8 mouse cellular contexts compared by ENCODE assay signal in the genomic region with DNA sequence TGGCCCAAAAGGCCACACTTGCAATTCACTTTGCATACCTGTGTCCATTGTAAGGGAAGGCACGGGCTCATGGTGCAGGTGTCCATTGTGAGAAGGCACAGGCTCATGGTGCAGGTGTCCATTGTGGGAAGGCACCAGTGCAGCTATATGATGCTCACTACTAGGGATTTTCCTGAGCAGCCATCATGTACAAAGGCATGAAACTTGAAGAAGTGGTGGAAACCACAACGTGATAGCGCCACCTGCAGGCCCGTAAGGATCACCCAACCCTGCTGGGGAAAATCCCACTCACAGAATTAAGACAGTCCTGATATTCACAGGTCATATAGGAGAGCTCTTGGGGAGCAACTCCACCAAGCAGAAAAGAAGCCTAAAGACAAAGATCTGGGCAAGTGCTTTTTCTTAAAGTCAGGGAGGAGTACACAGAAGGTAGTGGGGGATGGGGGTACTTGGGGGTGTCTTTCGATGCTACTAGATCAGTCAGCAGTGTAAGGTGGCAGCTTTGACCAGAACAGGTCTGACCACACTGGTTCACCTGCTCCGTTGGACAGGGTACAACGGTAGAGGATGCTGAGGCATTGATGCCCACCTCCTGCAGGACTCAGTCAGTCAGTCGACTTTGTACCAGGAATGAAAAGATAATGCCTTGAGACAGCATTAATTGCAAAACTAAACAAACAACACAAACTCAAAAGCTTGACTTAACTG. TPM values are rescaled to one million over a fixed set of nuclear protein-coding genes. Genes with fewer than 3 reads are reported as not detected.
A peak's percentile ranks its signal among the peaks of the same experiment; 100 is the strongest.
DNase-seq lines count a peak whose midpoint lies in the region; ATAC-seq and TF ChIP-seq lines count a peak whose summit lies in the region.
"Had no signal": no experiment of that assay in that cellular context is flagged by ENCODE, and none has a peak within 500 bp of the region (broad histone marks: within the 10 kb centered on the region; RNA-seq: fewer than 3 reads in every experiment).

No protein-coding gene starts in this region.

- peak; percentile 87 for DNase-seq in CD4-positive, CD25-positive, alpha-beta regulatory T cell, adult 2 months (ENCODE audit: low read depth, low spot score)
- peak; percentile 47 for DNase-seq in MN1 (ENCODE audit: low spot score)
- DNase-seq in cerebellum, postnatal 10 days = peak; percentile 74 to 82
- peak; percentile 42 for DNase-seq in gastrocnemius, postnatal 14 days
- DNase-seq in layer of hippocampus, adult 2 months (ENCODE audit: low spot score in 2 of 2) = peak; percentile 50 to 70
- peak; percentile 72 for DNase-seq in lung, postnatal 0 days (ENCODE audit: low spot score)
- DNase-seq in retina, postnatal 1 day = peak; percentile 75

- H3K27me3 ChIP-seq in lung, postnatal 0 days (replicated peaks; ENCODE audit: insufficient read depth, low read length) = no peaks in the 10 kb centered on the region
- H3K27me3 ChIP-seq: heart, embryonic 13.5 days had no signal

- H3K9me3 ChIP-seq in lung, postnatal 0 days (ENCODE audit: low read length) = no peaks in the 10 kb centered on the region
- H3K9me3 ChIP-seq: heart, embryonic 13.5 days had no signal

- H3K4me3 ChIP-seq in layer of hippocampus, adult 2 months = no peak overlapping the region
- H3K4me3 ChIP-seq in lung, postnatal 0 days (ENCODE audit: low read depth, low read length) = no peak overlapping the region
- H3K4me3 ChIP-seq: heart, embryonic 13.5 days had no signal

- TF ChIP-seq CTCF in layer of hippocampus, adult 2 months (conservative IDR thresholded peaks at IDR 0.05) = peak; percentile 87
- TF ChIP-seq CTCF in lung, postnatal 0 days (IDR thresholded peaks at IDR 0.05) = peak; percentile 84

- no peaks in the 10 kb centered on the region for H3K36me3 ChIP-seq in lung, postnatal 0 days (ENCODE audit: insufficient read depth, low read length)

- peak overlapping the region; percentile 6; the same call in 1 of the 2 replicates for H3K27ac ChIP-seq in layer of hippocampus, adult 2 months
- no peak overlapping the region for H3K27ac ChIP-seq in lung, postnatal 0 days (ENCODE audit: low read length)
- H3K27ac ChIP-seq: heart, embryonic 13.5 days had no signal

- ATAC-seq in lung, postnatal 0 days = no peak

- intact Hi-C loops in gastrocnemius, postnatal 14 days (cut with DNase I; ENCODE audit: low total_unique reads) = loop anchor here (5.0 kb wide), 1 partner anchor 112 kb away; no protein-coding TSS in a partner anchor

- no peak overlapping the region for H3K9ac ChIP-seq in lung, postnatal 0 days (replicated peaks; ENCODE audit: low read depth)
- H3K9ac ChIP-seq: heart, embryonic 13.5 days had no signal

- TF ChIP-seq EP300 in lung, postnatal 0 days (IDR thresholded peaks at IDR 0.05) = no peak

- no peaks in the 10 kb centered on the region for H3K4me1 ChIP-seq in lung, postnatal 0 days (ENCODE audit: insufficient read depth, low read depth, low read length)

- WGBS in lung, postnatal 0 days = 44% methylated on average over 8 of the region's 8 CpGs

- H3K4me2 ChIP-seq in lung, postnatal 0 days (replicated peaks; ENCODE audit: low read depth, low read length) = no peak overlapping the region
- H3K4me2 ChIP-seq: heart, embryonic 13.5 days had no signal

RNA-seq across cellular contexts. Expression of gene Prnd, which starts 11.1 kb away (rescaled TPM):
- 10 to 100 TPM in 1 of 2 experiments, 1 to 10 TPM in 1; 9.6 to 24.2 TPM for total RNA-seq in gastrocnemius, postnatal 14 days (2021)
- total RNA-seq in layer of hippocampus, adult 2 months (2021) = not detected
- polyA plus RNA-seq in lung, postnatal 0 days (2015; fragmentation: Nextera tagmentation; extraction: Ambion mirVana) = 3.5 and 6.0 TPM in 2 replicates

RNA-seq across cellular contexts. Expression of gene Prn, which starts 29.8 kb away (rescaled TPM):
- not detected for total RNA-seq in gastrocnemius, postnatal 14 days (2021)
- not detected for total RNA-seq in layer of hippocampus, adult 2 months (2021)
- polyA plus RNA-seq in lung, postnatal 0 days (2015; fragmentation: Nextera tagmentation; extraction: Ambion mirVana) = not detected in 2 replicates
- polyA plus RNA-seq: heart, embryonic 13.5 days had no signal

RNA-seq across cellular contexts. Expression of gene Prnp, which starts 29.8 kb away (rescaled TPM):
- 10 to 100 TPM; 75.2 to 93.8 TPM for total RNA-seq in gastrocnemius, postnatal 14 days (2021)
- total RNA-seq in layer of hippocampus, adult 2 months (2021) = 100 to 1,000 TPM; 984 to 990 TPM
- polyA plus RNA-seq in lung, postnatal 0 days (2015; fragmentation: Nextera tagmentation; extraction: Ambion mirVana) = 135 and 142 TPM in 2 replicates

Comparison
In these comparisons a context has a peak if more than half of its experiments do, and no peak if none do; other contexts are left out.
1. RNA of gene Prnd, which starts 11.1 kb away (total RNA-seq): 9.6 to 24.2 TPM in gastrocnemius, postnatal 14 days; not detected in layer of hippocampus, adult 2 months; every median in the first group is over 10 times any median in the second.
2. RNA of gene Prnp, which starts 29.8 kb away (total RNA-seq): 984 to 990 TPM in layer of hippocampus, adult 2 months; 75.2 to 93.8 TPM in gastrocnemius, postnatal 14 days; every median in the first group is over 10 times any median in the second.
3. Peak in every context shown above with its lines, with median percentiles within 50 percentile points of each other: DNase-seq.